Mouse (Mus musculus) midbrain, embryonic 11.5 days (tissue): ENCODE data around the gene Ang2. TPM values are rescaled to one million over a fixed set of nuclear protein-coding genes. Genes with fewer than 3 reads are reported as not detected.

Experiments
- polyA plus RNA-seq: library from polyadenylated mRNA; unstranded; fragments of >200 nt; fragmentation: Nextera tagmentation; extraction: Ambion mirVana; gene quantifications from 2 replicates; pipeline ENCODE4 v1.2.1, GENCODE M21; 2014

Gene Ang2
- polyA plus RNA-seq, 1 experiment from 2014 or later, result not detected

Other genes starting within 250 kb of the Ang2 start
- gene Pnp2, start 243.2 kb downstream of the Ang2 start, polyA plus RNA-seq, result 0.55 and 0.57 TPM in 2 replicates
- gene Rnase10, start 191.4 kb downstream of the Ang2 start, polyA plus RNA-seq, result not detected in 2 replicates
- not detected in 2 replicates for gene Rnase9, start 157.3 kb downstream of the Ang2 start, polyA plus RNA-seq
- gene Rnase11, start 149.0 kb downstream of the Ang2 start, polyA plus RNA-seq, result not detected in 2 replicates
- not detected in 2 replicates for gene Rnase12, start 141.5 kb downstream of the Ang2 start, polyA plus RNA-seq
- gene Olfr750, start 124.7 kb downstream of the Ang2 start, polyA plus RNA-seq, result not detected in 2 replicates
- 12.3 and 14.9 TPM in 2 replicates for gene Rnase4, start 108.1 kb downstream of the Ang2 start, polyA plus RNA-seq
- gene Ang, start 108.0 kb downstream of the Ang2 start, polyA plus RNA-seq, result 1.5 and 2.4 TPM in 2 replicates
- not detected in 2 replicates for gene Eddm3b, start 84.7 kb downstream of the Ang2 start, polyA plus RNA-seq
- 0.12 TPM in 1 of 2 replicates, not detected in the other for gene Rnase6, start 75.2 kb downstream of the Ang2 start, polyA plus RNA-seq
- not detected in 2 replicates for gene Rnase1, start 52.4 kb downstream of the Ang2 start, polyA plus RNA-seq
- gene Rnase2b, start 36.9 kb downstream of the Ang2 start, polyA plus RNA-seq, result not detected in 2 replicates
- not detected in 2 replicates for gene Ear14, start 4.2 kb upstream of the Ang2 start, polyA plus RNA-seq
- gene Rnase2a, start 57.0 kb upstream of the Ang2 start, polyA plus RNA-seq, result not detected in 2 replicates
- not detected in 2 replicates for gene Gm7247, start 162.6 kb upstream of the Ang2 start, polyA plus RNA-seq
- gene Vmn2r88, start 211.7 kb upstream of the Ang2 start, polyA plus RNA-seq, result not detected in 2 replicates